Mouse (Mus musculus): Measurements from ENCODE around the gene Dbn1. TPM values are rescaled to one million over a fixed set of nuclear protein-coding genes. Genes with fewer than 3 reads are reported as not detected.

Dbn1 gene
- total and polyA plus RNA-seq, 3 experiments: 0.09 to 3.1 (median 0.59) TPM

DNA sequence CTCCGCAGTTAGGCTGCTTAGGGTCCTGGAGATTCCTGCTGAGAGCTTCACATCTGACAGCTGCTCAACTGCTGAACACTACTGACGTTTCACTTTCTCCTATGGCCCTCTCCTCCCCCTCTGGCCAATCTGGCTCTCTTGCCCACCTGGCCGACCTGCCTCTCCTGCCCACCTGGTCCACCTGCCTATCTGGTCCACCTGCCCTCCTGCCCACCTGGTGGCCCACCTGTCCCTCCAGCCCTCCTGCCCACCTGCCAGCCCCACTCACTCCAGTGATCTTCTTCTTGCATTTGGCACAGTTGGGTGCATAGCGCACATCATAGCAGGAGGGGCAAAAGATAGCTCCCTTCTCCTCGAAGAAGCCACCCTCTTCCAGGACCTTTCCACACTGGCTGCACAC lies 16.5 kb upstream of the Dbn1 start:
- dilution Hi-C loops (cut with MboI; ENCODE audit: extremely low pct_ligation_motif_present, extremely low pct_unique_long_range_greater_than_20kb, low sequenced_read_pairs): no loop called here
- TF ChIP-seq SMC3 (IDR thresholded peaks at IDR 0.05; ENCODE audit: low read depth, low read length): no peak
- TF ChIP-seq KAT2A (IDR thresholded peaks at IDR 0.05; ENCODE audit: insufficient replicate concordance, low read length): no peak
- TF ChIP-seq HCFC1 (IDR thresholded peaks at IDR 0.05; ENCODE audit: low read depth, low read length): no peak
- TF ChIP-seq ZMIZ1 (IDR thresholded peaks at IDR 0.05; ENCODE audit: low read depth, low read length): no peak
- no peak for TF ChIP-seq MAZ (IDR thresholded peaks at IDR 0.05; ENCODE audit: low read depth, low read length)
- no peak for TF ChIP-seq RAD21 (IDR thresholded peaks at IDR 0.05; ENCODE audit: low read depth, low read length)
- no peak for TF ChIP-seq CHD2 (IDR thresholded peaks at IDR 0.05; ENCODE audit: low read length)
- no peak for TF ChIP-seq TBP (conservative IDR thresholded peaks at IDR 0.05; ENCODE audit: low read depth, low read length)
- TF ChIP-seq ZC3H11A (IDR thresholded peaks at IDR 0.05; ENCODE audit: low read depth, low read length): no peak
- Histone ChIP-seq H3K79me2 (replicated peaks; ENCODE audit: control insufficient read depth, extremely low read depth, insufficient read depth, poor library complexity, severe bottlenecking) (no peaks in the 10 kb centered on the region), H3K9ac (ENCODE audit: insufficient read depth, low read depth) (no peak overlapping the region), H3K4me2 (ENCODE audit: insufficient read depth, low read depth, poor library complexity, severe bottlenecking) (no peak overlapping the region), H3K9me3 (replicated peaks; ENCODE audit: low read length) (no peaks in the 10 kb centered on the region), H3K27ac (ENCODE audit: insufficient read depth, low read depth) (no peak overlapping the region), H3K27me3 (replicated peaks) (no peaks in the 10 kb centered on the region), H3K36me3 (replicated peaks in 1 of 2; ENCODE audit: control insufficient read depth in 1 of 2, insufficient read depth in 1 of 2, low read length in 1 of 2) (peaks cover 45 to 95% of the 10 kb centered on the region in 2 experiments), H3K4me1 (ENCODE audit: control insufficient read depth in 1 of 2, insufficient read depth in 2 of 2) (0 out of 4 replicates have a peak, but pooled peaks cover 0 to under 1% of the 10 kb centered on the region in 2 experiments), H3K4me3 (replicated peaks in 1 of 3; ENCODE audit: low read depth in 2 of 3, low read length in 2 of 3, poor library complexity in 1 of 3) (no peak overlapping the region)
- in situ Hi-C loops (cut with MboI; ENCODE audit: low pct_ligation_motif_present, low pct_unique_long_range_greater_than_20kb, low sequenced_read_pairs): no loop called here
- no peak for DNase-seq (ENCODE audit: extremely low read depth)

DNA sequence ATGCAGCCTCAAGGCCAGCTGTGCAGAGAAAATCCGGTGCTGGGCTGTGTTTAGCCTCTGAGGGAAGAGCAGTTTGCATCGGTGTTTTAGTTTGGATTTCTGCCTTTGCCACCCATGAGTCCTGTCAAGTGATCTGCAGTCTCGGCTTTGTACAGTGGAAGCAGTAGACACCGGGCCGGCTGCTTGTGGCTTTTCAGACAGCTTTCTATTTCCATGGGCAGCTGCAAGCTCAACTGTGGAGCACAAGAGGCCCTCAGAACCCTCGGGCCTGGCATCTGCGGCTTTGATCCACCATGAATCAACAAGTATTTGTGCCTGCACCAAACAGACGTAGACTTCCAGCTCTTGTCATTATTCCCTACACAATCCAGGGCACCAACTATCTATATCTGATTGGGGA lies 14.5 kb upstream of the Dbn1 start:
- no peaks in the 10 kb centered on the region for H3K79me2 ChIP-seq (replicated peaks; ENCODE audit: control insufficient read depth, extremely low read depth, insufficient read depth, poor library complexity, severe bottlenecking)
- no peaks in the 10 kb centered on the region for H3K9me3 ChIP-seq (replicated peaks; ENCODE audit: low read length)
- H3K4me3 ChIP-seq (replicated peaks in 1 of 3; ENCODE audit: low read depth in 2 of 3, low read length in 2 of 3, poor library complexity in 1 of 3): no peak overlapping the region
- in situ Hi-C loops (cut with MboI; ENCODE audit: low pct_ligation_motif_present, low pct_unique_long_range_greater_than_20kb, low sequenced_read_pairs): no loop called here
- no peak overlapping the region for H3K4me2 ChIP-seq (ENCODE audit: insufficient read depth, low read depth, poor library complexity, severe bottlenecking)
- no peaks in the 10 kb centered on the region for H3K27me3 ChIP-seq (replicated peaks)
- H3K4me1 ChIP-seq (ENCODE audit: control insufficient read depth in 1 of 2, insufficient read depth in 2 of 2): no peaks in the 10 kb centered on the region
- dilution Hi-C loops (cut with MboI; ENCODE audit: extremely low pct_ligation_motif_present, extremely low pct_unique_long_range_greater_than_20kb, low sequenced_read_pairs): no loop called here
- DNase-seq (ENCODE audit: extremely low read depth): no peak
- no peak overlapping the region for H3K9ac ChIP-seq (ENCODE audit: insufficient read depth, low read depth)
- TF ChIP-seq GABPA (IDR thresholded peaks at IDR 0.05; ENCODE audit: insufficient replicate concordance, low read depth, low read length) (no peak), SMC3 (IDR thresholded peaks at IDR 0.05; ENCODE audit: low read depth, low read length) (no peak), RAD21 (IDR thresholded peaks at IDR 0.05; ENCODE audit: low read depth, low read length) (no peak), KAT2A (IDR thresholded peaks at IDR 0.05; ENCODE audit: insufficient replicate concordance, low read length) (no peak), EP300 (IDR thresholded peaks at IDR 0.05; ENCODE audit: low read length) (no peak), CHD2 (IDR thresholded peaks at IDR 0.05; ENCODE audit: low read length) (no peak), MAFK (IDR thresholded peaks at IDR 0.05; ENCODE audit: insufficient replicate concordance, low read length) (no peak), MAZ (IDR thresholded peaks at IDR 0.05; ENCODE audit: low read depth, low read length) (no peak)
- no peak overlapping the region for H3K27ac ChIP-seq (ENCODE audit: insufficient read depth, low read depth)
- H3K36me3 ChIP-seq (replicated peaks in 1 of 2; ENCODE audit: control insufficient read depth in 1 of 2, insufficient read depth in 1 of 2, low read length in 1 of 2): peaks cover 34 to 94% of the 10 kb centered on the region in 2 experiments

DNA sequence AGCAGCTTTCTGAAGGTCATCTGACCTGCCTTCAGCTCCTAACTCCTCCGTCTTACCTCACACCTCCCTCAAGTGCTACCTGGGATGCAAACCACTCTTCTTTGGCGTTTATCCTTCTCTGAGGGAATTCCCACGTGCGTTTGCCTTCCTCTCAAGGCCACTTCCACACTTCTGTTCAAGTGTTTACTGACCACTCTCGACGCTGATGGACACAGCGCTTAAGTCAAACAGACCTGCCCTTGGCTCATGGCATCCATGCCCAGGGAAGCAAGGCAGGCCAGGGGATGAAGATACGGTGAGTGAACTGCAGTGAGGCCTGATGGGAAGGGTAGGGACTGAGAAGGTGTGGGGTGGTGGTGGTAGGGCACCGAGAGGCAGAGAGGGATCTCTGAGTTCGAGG lies 12.7 kb upstream of the Dbn1 start:
- Histone ChIP-seq H3K27me3 (replicated peaks) (no peaks in the 10 kb centered on the region), H3K9ac (ENCODE audit: insufficient read depth, low read depth) (no peak overlapping the region), H3K79me2 (replicated peaks; ENCODE audit: control insufficient read depth, extremely low read depth, insufficient read depth, poor library complexity, severe bottlenecking) (no peaks in the 10 kb centered on the region), H3K9me3 (replicated peaks; ENCODE audit: low read length) (no peaks in the 10 kb centered on the region), H3K4me2 (ENCODE audit: insufficient read depth, low read depth, poor library complexity, severe bottlenecking) (no peak overlapping the region), H3K4me3 (replicated peaks in 1 of 3; ENCODE audit: low read depth in 2 of 3, low read length in 2 of 3, poor library complexity in 1 of 3) (no peak overlapping the region), H3K36me3 (replicated peaks in 1 of 2; ENCODE audit: control insufficient read depth in 1 of 2, insufficient read depth in 1 of 2, low read length in 1 of 2) (peaks cover 18 to 85% of the 10 kb centered on the region in 2 experiments), H3K27ac (ENCODE audit: insufficient read depth, low read depth) (no peak overlapping the region), H3K4me1 (ENCODE audit: control insufficient read depth in 1 of 2, insufficient read depth in 2 of 2) (no peaks in the 10 kb centered on the region)
- TF ChIP-seq IRF4 (IDR thresholded peaks at IDR 0.05; ENCODE audit: low read depth, low read length) (no peak), ZMIZ1 (IDR thresholded peaks at IDR 0.05; ENCODE audit: low read depth, low read length) (no peak), CTCF (conservative IDR thresholded peaks at IDR 0.05 in 1 of 2, IDR thresholded peaks at IDR 0.05 in 1 of 2; ENCODE audit: low read depth in 2 of 2, low read length in 2 of 2) (no peak), ETS1 (conservative IDR thresholded peaks at IDR 0.05; ENCODE audit: low read depth, low read length) (no peak), TCF12 (IDR thresholded peaks at IDR 0.05; ENCODE audit: low read depth, low read length) (no peak), RAD21 (IDR thresholded peaks at IDR 0.05; ENCODE audit: low read depth, low read length) (no peak), USF2 (conservative IDR thresholded peaks at IDR 0.05; ENCODE audit: low read depth, low read length) (no peak)
- no peak for DNase-seq (ENCODE audit: extremely low read depth)
- dilution Hi-C loops (cut with MboI; ENCODE audit: extremely low pct_ligation_motif_present, extremely low pct_unique_long_range_greater_than_20kb, low sequenced_read_pairs): no loop called here
- in situ Hi-C loops (cut with MboI; ENCODE audit: low pct_ligation_motif_present, low pct_unique_long_range_greater_than_20kb, low sequenced_read_pairs): no loop called here
